Mouse (Mus musculus) heart, embryonic 16.5 days (tissue): ENCODE measurements at regions not wholly inside any gene's neighbourhood (a gene's known extent, or its start where the extent isn't known, plus 50 kb on each side); places are given as distances from the start of the nearest gene placed in this dataset.

Source experiments
- ATAC-seq: fragments of 200-750 bp; cut with Nextera tagmentation; replicated peaks from 2 replicates; pipeline ENCODE4 v1.8.0; 2017; ENCODE audit warnings: moderate number of reproducible peaks; ENCODE audit not compliant: insufficient read depth, low FRiP score; ENCODE audit errors: extremely low read depth
- H3K27ac ChIP-seq: fragments of 300-500 bp; sonication (generic); 2 replicates; pipeline ENCODE4 v1.5.1; 2014; ENCODE audit warnings: mild to moderate bottlenecking, low read length, control low read depth, moderate library complexity
- H3K27me3 ChIP-seq: fragments of 300-500 bp; sonication (generic); 2 replicates; pipeline ENCODE4 v1.6.1; 2014; ENCODE audit warnings: low read length, mixed read lengths; ENCODE audit not compliant: control insufficient read depth, insufficient read depth
- H3K36me3 ChIP-seq: fragments of 300-500 bp; sonication (generic); 2 replicates; pipeline ENCODE4 v1.6.1; 2014; ENCODE audit not compliant: control insufficient read depth, insufficient read depth
- H3K4me1 ChIP-seq: fragments of 300-500 bp; sonication (generic); 2 replicates; pipeline ENCODE4 v1.6.1; 2014; ENCODE audit warnings: low read length, mixed read lengths; ENCODE audit not compliant: control insufficient read depth, insufficient read depth
- H3K4me2 ChIP-seq: fragments of 300-500 bp; sonication (generic); 2 replicates; pipeline ENCODE4 v1.6.1; 2014; ENCODE audit warnings: low read depth, mild to moderate bottlenecking, control low read depth, low read length
- H3K4me3 ChIP-seq: fragments of 300-500 bp; sonication (generic); 2 replicates; pipeline ENCODE4 v1.5.1; 2014; ENCODE audit warnings: mild to moderate bottlenecking, control low read depth, low read length
- H3K9ac ChIP-seq: fragments of 300-500 bp; sonication (generic); 2 replicates; pipeline ENCODE4 v1.6.1; 2014; ENCODE audit warnings: low read length, control low read depth
- H3K9me3 ChIP-seq: fragments of 300-500 bp; sonication (generic); replicated peaks from 2 replicates; pipeline ENCODE4 v1.6.1; 2016; ENCODE audit warnings: low read length; ENCODE audit not compliant: control insufficient read depth
- WGBS: fragments of 180-500 bp; shearing (Covaris S2); extraction: QIAGEN DNeasy Blood & Tissue Kit; methylation state at CpG from one replicate; pipeline ENCODE4 v1.1.7; 2014; 5-methylcytosine and 5-hydroxymethylcytosine counted together

GRCm38 (mm10) chr1:28373351-28373750, 406.7 kb downstream of the Gm597 start:
- Histone ChIP-seq H3K9ac (no peak overlapping the region), H3K4me2 (no peak overlapping the region), H3K27ac (no peak overlapping the region), H3K9me3 (no peaks in the 10 kb centered on the region), H3K4me1 (no peaks in the 10 kb centered on the region), H3K27me3 (no peaks in the 10 kb centered on the region), H3K36me3 (no peaks in the 10 kb centered on the region), H3K4me3 (no peak overlapping the region)
- WGBS, result 73% methylated on average over 3 of the region's 3 CpGs
- ATAC-seq, result no peak

DNA sequence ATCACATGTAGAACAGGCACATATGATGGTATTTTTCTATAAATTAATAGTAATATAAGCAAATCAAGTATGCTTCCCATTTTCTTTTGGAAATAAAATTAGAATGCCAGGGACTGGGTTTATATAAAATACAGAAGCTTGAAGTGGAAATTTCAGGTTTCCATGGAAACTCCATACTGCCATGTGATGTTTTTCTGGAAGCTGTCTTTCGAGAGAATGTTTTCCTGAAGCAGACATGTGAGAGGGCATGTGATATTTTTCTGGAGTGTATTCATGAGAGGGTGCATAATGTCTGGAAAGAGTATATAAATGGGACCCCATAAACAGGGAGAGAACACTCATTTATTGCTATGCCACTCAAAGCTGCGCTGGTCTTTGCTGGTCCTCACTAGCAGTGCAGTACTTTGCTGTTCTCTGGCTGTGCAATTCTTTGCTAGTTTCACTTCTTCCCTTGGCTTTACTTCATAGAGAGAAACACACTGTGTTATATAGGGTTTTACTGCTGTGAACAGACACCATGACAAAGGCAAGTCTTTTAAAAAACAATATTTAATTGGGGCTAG, 430.6 kb downstream of the Gm597 start:
- Histone ChIP-seq H3K9me3 (no peaks in the 10 kb centered on the region), H3K4me2 (no peak overlapping the region), H3K36me3 (no peaks in the 10 kb centered on the region), H3K4me3 (no peak overlapping the region), H3K4me1 (no peaks in the 10 kb centered on the region), H3K27ac (no peak overlapping the region), H3K9ac (no peak overlapping the region), H3K27me3 (no peaks in the 10 kb centered on the region)
- WGBS, result 69% methylated on average over 2 of the region's 2 CpGs
- ATAC-seq, result no peak

DNA sequence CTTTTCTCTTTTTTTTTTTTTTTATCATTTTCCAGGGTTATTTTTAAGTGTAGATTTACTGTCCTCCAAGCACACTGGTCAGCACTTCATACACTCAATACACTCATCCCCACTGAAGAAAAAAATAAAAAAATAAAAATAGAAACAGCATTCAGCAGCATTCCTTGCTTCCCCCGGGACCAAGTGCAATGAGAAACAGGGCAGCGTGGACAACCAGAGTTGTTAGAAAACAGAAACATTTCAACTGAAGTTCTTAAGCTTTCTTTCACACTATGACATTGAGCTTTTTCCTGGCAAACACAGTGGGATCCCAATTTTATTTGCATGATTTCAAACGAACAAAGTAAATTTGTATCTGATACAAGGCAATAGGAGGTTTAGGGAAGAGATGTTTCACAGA, 431.5 kb downstream of the Gm597 start:
- Histone ChIP-seq H3K27ac (no peak overlapping the region), H3K27me3 (no peaks in the 10 kb centered on the region), H3K36me3 (no peaks in the 10 kb centered on the region), H3K4me3 (no peak overlapping the region), H3K9me3 (no peaks in the 10 kb centered on the region), H3K4me1 (no peaks in the 10 kb centered on the region), H3K4me2 (no peak overlapping the region), H3K9ac (no peak overlapping the region)
- no peak for ATAC-seq
- WGBS, result 41% methylated on average over 3 of the region's 3 CpGs

GRCm38 (mm10) chr1:28340054-28340453, 440.0 kb downstream of the Gm597 start:
- no peak for ATAC-seq
- H3K9ac ChIP-seq, result no peak overlapping the region
- H3K4me1 ChIP-seq, result no peaks in the 10 kb centered on the region
- 44% methylated on average over 1 of the region's 1 CpGs for WGBS
- no peak overlapping the region for H3K4me3 ChIP-seq
- no peaks in the 10 kb centered on the region for H3K36me3 ChIP-seq
- H3K27ac ChIP-seq, result no peak overlapping the region
- no peaks in the 10 kb centered on the region for H3K9me3 ChIP-seq
- H3K4me2 ChIP-seq, result no peak overlapping the region
- no peaks in the 10 kb centered on the region for H3K27me3 ChIP-seq

- Histone ChIP-seq H3K4me3 (no peak overlapping the region), H3K9ac (no peak overlapping the region), H3K4me1 (peaks cover 2% of the 10 kb centered on the region; the same call in 1 of the 2 replicates), H3K27me3 (no peaks in the 10 kb centered on the region), H3K27ac (no peak overlapping the region), H3K4me2 (no peak overlapping the region), H3K9me3 (no peaks in the 10 kb centered on the region), H3K36me3 (no peaks in the 10 kb centered on the region)
- WGBS, result 74% methylated on average over 3 of the region's 3 CpGs
- no peak for ATAC-seq
Observed at GRCm38 (mm10) chr1:28334366-28334765, 445.7 kb downstream of the Gm597 start.

- Histone ChIP-seq H3K9me3 (no peaks in the 10 kb centered on the region), H3K4me1 (peaks cover 2% of the 10 kb centered on the region; the same call in 1 of the 2 replicates), H3K36me3 (no peaks in the 10 kb centered on the region), H3K27ac (no peak overlapping the region), H3K9ac (no peak overlapping the region), H3K27me3 (no peaks in the 10 kb centered on the region), H3K4me3 (no peak overlapping the region), H3K4me2 (no peak overlapping the region)
- no peak for ATAC-seq
Observed at GRCm38 (mm10) chr1:28332031-28332430, 448.0 kb downstream of the Gm597 start.

- no peak for ATAC-seq
- H3K9ac ChIP-seq, result no peak overlapping the region
- H3K9me3 ChIP-seq, result no peaks in the 10 kb centered on the region
- peaks cover 2% of the 10 kb centered on the region; the same call in 1 of the 2 replicates for H3K4me1 ChIP-seq
- no peaks in the 10 kb centered on the region for H3K36me3 ChIP-seq
- H3K4me3 ChIP-seq, result no peak overlapping the region
- H3K27me3 ChIP-seq, result no peaks in the 10 kb centered on the region
- 0 out of 2 replicates have a peak overlapping the region, but pooled peaks have one; percentile 4 for H3K4me2 ChIP-seq
- 75% methylated on average over 9 of the region's 9 CpGs for WGBS
- no peak overlapping the region for H3K27ac ChIP-seq
Observed at GRCm38 (mm10) chr1:28328986-28329385, 451.1 kb downstream of the Gm597 start.

- Histone ChIP-seq H3K4me1 (peaks cover 2% of the 10 kb centered on the region; the same call in 1 of the 2 replicates), H3K27me3 (no peaks in the 10 kb centered on the region), H3K27ac (no peak overlapping the region), H3K9ac (no peak overlapping the region), H3K4me2 (0 out of 2 replicates have a peak overlapping the region, but pooled peaks have one; percentile 4), H3K36me3 (no peaks in the 10 kb centered on the region), H3K4me3 (no peak overlapping the region), H3K9me3 (no peaks in the 10 kb centered on the region)
- 27% methylated on average over 6 of the region's 6 CpGs for WGBS
- no peak for ATAC-seq
Observed at GRCm38 (mm10) chr1:28328539-28328938, 451.5 kb downstream of the Gm597 start.

DNA sequence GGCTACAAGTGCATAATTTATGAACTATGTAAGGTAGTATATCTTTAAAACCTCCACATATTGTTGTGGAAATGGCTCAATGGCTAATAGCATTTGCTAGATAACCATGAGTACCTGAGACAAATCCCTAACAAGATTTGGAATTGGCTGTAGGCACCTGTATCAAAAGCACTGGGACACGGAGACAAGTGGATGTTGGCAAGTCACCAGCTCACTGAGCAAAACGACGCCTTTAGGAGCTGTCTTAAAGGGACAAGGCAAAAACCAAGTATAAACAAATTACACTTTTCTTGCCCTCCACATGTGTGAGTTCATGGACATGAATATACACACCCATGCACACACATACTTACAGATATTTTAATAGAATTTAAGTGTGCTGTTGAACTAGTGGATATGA, 455.9 kb downstream of the Gm597 start:
- WGBS, result 42% methylated on average over 3 of the region's 3 CpGs
- Histone ChIP-seq H3K4me2 (no peak overlapping the region), H3K9me3 (no peaks in the 10 kb centered on the region), H3K36me3 (no peaks in the 10 kb centered on the region), H3K27me3 (no peaks in the 10 kb centered on the region), H3K4me3 (no peak overlapping the region), H3K4me1 (no peaks in the 10 kb centered on the region), H3K9ac (no peak overlapping the region), H3K27ac (no peak overlapping the region)
- no peak for ATAC-seq
